Mouse (Mus musculus) Patski (cell line): ENCODE measurements around the gene Arap1. TPM values are rescaled to one million over a fixed set of nuclear protein-coding genes. Genes with fewer than 3 reads are reported as not detected.

ENCODE experiments used
- ATAC-seq: fragments of 100-300 bp; one replicate; pipeline ENCODE4 v1.8.0; 2021
- CTCF ChIA-PET: fragments of 350-600 bp; sonication (Branson Sonifier 250); formaldehyde crosslinking; loops from one replicate; lab custom pipeline; 2022; ENCODE audit warnings: inconsistent platforms; lab: Charles Lee
- POLR2A ChIA-PET: fragments of 350-600 bp; sonication (Branson Sonifier 250); formaldehyde crosslinking; loops from one replicate; lab custom pipeline; 2022; ENCODE audit warnings: antibody characterized with exemption, inconsistent platforms; lab: Charles Lee
- DNase-seq: peaks from one replicate; pipeline ENCODE4 v3.0.0-alpha.2; 2011; ENCODE audit warnings: low read depth, low spot score
- H3K27me3 ChIP-seq: fragments of 371-371 bp; one replicate; pipeline ENCODE4 v1.5.1; 2021
- CTCF ChIP-seq: fragments of 100-300 bp; IDR thresholded peaks from one replicate; pipeline ENCODE4 v1.5.1; 2021
- in situ Hi-C: fragments of 300-500 bp; cut with MboI; formaldehyde crosslinking; loops from 3 replicates; pipeline ENCODE4 v1.11.1; 2018; ENCODE audit warnings: low pct_unique_long_range_greater_than_20kb, mixed read lengths
- polyA plus RNA-seq: library from polyadenylated mRNA; unstranded; gene quantifications from one replicate; pipeline ENCODE4 v1.2.3, GENCODE M21; 2021

The Arap1 gene
- 31.1 TPM for polyA plus RNA-seq

GRCm38 (mm10) chr7:101347767-101348270 lies at the start of gene Arap1:
Gene Arap1 (plus strand): TSS chr7:101348067.
- ATAC-seq (peak; percentile 66), DNase-seq (no peak)
- in situ Hi-C loops, result no loop called here
- TF ChIP-seq CTCF, result no peak
- POLR2A ChIA-PET, result interaction anchor here (0.6 to 1.3 kb wide), 4 partner anchors 11 to 26 kb away, joined by 4 to 8 read pairs (median 4); no protein-coding TSS in a partner anchor
- H3K27me3 ChIP-seq, result no peaks in the 10 kb centered on the region
- CTCF ChIA-PET, result interaction anchor here (1.1 to 1.5 kb wide), 4 partner anchors 10 to 25 kb away, joined by 3 to 4 read pairs (median 4); no protein-coding TSS in a partner anchor

GRCm38 (mm10) chr7:101298375-101298774 lies 49.5 kb upstream of the Arap1 start:
- ChIA-PET POLR2A (no interaction called here), CTCF (interaction anchor here (0.9 to 2.0 kb wide), 2 partner anchors 10 to 13 kb away, joined by 3 to 6 read pairs; no protein-coding TSS in a partner anchor)
- DNase-seq (no peak), ATAC-seq (no peak)
- in situ Hi-C loops, result no loop called here
- TF ChIP-seq CTCF, result no peak
- no peaks in the 10 kb centered on the region for H3K27me3 ChIP-seq

- TF ChIP-seq CTCF, result no peak
- ATAC-seq (peak; percentile 58), DNase-seq (no peak)
- in situ Hi-C loops, result no loop called here
- ChIA-PET CTCF (interaction anchor here (1.1 to 2.8 kb wide), 2 partner anchors 10 to 13 kb away, joined by 3 to 18 read pairs; no protein-coding TSS in a partner anchor), POLR2A (interaction anchor here (0.6 to 1.5 kb wide), 5 partner anchors 10 to 337 kb away, joined by 3 to 4 read pairs (median 3); no protein-coding TSS in a partner anchor)
- no peaks in the 10 kb centered on the region for H3K27me3 ChIP-seq
Measured at GRCm38 (mm10) chr7:101301361-101301880, 46.4 kb upstream of the Arap1 start.

- POLR2A ChIA-PET, result interaction anchor here (0.6 to 1.5 kb wide), 8 partner anchors 9 to 338 kb away, joined by 3 to 4 read pairs (median 3); no protein-coding TSS in a partner anchor
- ATAC-seq, result peak; percentile 90
- no peaks in the 10 kb centered on the region for H3K27me3 ChIP-seq
- TF ChIP-seq CTCF, result no peak
- in situ Hi-C loops, result no loop called here
- CTCF ChIA-PET, result interaction anchor here (1.0 to 2.8 kb wide), 4 partner anchors 9 to 68 kb away, joined by 3 to 18 read pairs (median 3); no protein-coding TSS in a partner anchor
- DNase-seq, result peak; percentile 80
Measured at GRCm38 (mm10) chr7:101301881-101302456, 45.9 kb upstream of the Arap1 start, which contains the start of gene Atg16l2. Gene Atg16l2 (minus strand): TSS chr7:101302251.

- DNase-seq (no peak), ATAC-seq (no peak)
- in situ Hi-C loops, result no loop called here
- TF ChIP-seq CTCF, result no peak
- ChIA-PET POLR2A (interaction anchor here (0.7 to 1.2 kb wide), 5 partner anchors 8 to 339 kb away, joined by 3 read pairs; no protein-coding TSS in a partner anchor), CTCF (interaction anchor here (1.0 to 2.8 kb wide), 3 partner anchors 8 to 67 kb away, joined by 3 to 18 read pairs (median 3); no protein-coding TSS in a partner anchor)
- no peaks in the 10 kb centered on the region for H3K27me3 ChIP-seq
Measured at GRCm38 (mm10) chr7:101302691-101303090, 45.2 kb upstream of the Arap1 start.

- no peak for TF ChIP-seq CTCF
- in situ Hi-C loops, result no loop called here
- no peaks in the 10 kb centered on the region for H3K27me3 ChIP-seq
- CTCF ChIA-PET, result interaction anchor here (3.1 kb wide), 1 partner anchor 18 kb away, joined by 13 read pairs; no protein-coding TSS in a partner anchor
- no peak for DNase-seq
- no peak for ATAC-seq
- POLR2A ChIA-PET, result no interaction called here
Measured at GRCm38 (mm10) chr7:101306841-101307240, 41.0 kb upstream of the Arap1 start.

- ChIA-PET CTCF (interaction anchor here (0.9 to 2.6 kb wide), 8 partner anchors 8 to 249 kb away, joined by 3 to 29 read pairs (median 10); partner anchors contain the start of gene Atg16l2), POLR2A (no interaction called here)
- no peaks in the 10 kb centered on the region for H3K27me3 ChIP-seq
- DNase-seq (no peak), ATAC-seq (no peak)
- TF ChIP-seq CTCF, result no peak
- in situ Hi-C loops, result loop anchor here (5.0 kb wide), 1 partner anchor 62 kb away; no protein-coding TSS in a partner anchor
Measured at GRCm38 (mm10) chr7:101309985-101310326, 37.9 kb upstream of the Arap1 start.

- in situ Hi-C loops, result loop anchor here (5.0 kb wide), 1 partner anchor 62 kb away; no protein-coding TSS in a partner anchor
Measured at GRCm38 (mm10) chr7:101310327-101311028, 37.4 kb upstream of the Arap1 start.

GRCm38 (mm10) chr7:101311061-101311460 lies 36.8 kb upstream of the Arap1 start:
- ChIA-PET POLR2A (interaction anchor here (0.6 to 1.2 kb wide), 6 partner anchors 9 to 92 kb away, joined by 3 to 9 read pairs (median 4); partner anchors contain the start of gene Atg16l2), CTCF (interaction anchor here (0.9 to 2.6 kb wide), 25 partner anchors 9 to 306 kb away, joined by 3 to 29 read pairs (median 7); partner anchors contain the start of gene Atg16l2)
- ATAC-seq, result no peak

More at GRCm38 (mm10) chr7:101310327-101311028, 37.4 kb upstream of the Arap1 start:
- ChIA-PET POLR2A (interaction anchor here (0.6 to 1.2 kb wide), 6 partner anchors 8 to 92 kb away, joined by 3 to 9 read pairs (median 4); partner anchors contain the start of gene Atg16l2), CTCF (interaction anchor here (0.9 to 2.6 kb wide), 25 partner anchors 9 to 306 kb away, joined by 3 to 29 read pairs (median 7); partner anchors contain the start of gene Atg16l2)
- no peaks in the 10 kb centered on the region for H3K27me3 ChIP-seq
- peak; percentile 100 for TF ChIP-seq CTCF
- ATAC-seq, result peak; percentile 92
- DNase-seq, result peak; percentile 86

More at GRCm38 (mm10) chr7:101311061-101311460, 36.8 kb upstream of the Arap1 start:
- no peak for DNase-seq
- in situ Hi-C loops, result loop anchor here (5.0 kb wide), 1 partner anchor 61 kb away; no protein-coding TSS in a partner anchor
- H3K27me3 ChIP-seq, result no peaks in the 10 kb centered on the region
- TF ChIP-seq CTCF, result no peak
